In the genomic region with DNA sequence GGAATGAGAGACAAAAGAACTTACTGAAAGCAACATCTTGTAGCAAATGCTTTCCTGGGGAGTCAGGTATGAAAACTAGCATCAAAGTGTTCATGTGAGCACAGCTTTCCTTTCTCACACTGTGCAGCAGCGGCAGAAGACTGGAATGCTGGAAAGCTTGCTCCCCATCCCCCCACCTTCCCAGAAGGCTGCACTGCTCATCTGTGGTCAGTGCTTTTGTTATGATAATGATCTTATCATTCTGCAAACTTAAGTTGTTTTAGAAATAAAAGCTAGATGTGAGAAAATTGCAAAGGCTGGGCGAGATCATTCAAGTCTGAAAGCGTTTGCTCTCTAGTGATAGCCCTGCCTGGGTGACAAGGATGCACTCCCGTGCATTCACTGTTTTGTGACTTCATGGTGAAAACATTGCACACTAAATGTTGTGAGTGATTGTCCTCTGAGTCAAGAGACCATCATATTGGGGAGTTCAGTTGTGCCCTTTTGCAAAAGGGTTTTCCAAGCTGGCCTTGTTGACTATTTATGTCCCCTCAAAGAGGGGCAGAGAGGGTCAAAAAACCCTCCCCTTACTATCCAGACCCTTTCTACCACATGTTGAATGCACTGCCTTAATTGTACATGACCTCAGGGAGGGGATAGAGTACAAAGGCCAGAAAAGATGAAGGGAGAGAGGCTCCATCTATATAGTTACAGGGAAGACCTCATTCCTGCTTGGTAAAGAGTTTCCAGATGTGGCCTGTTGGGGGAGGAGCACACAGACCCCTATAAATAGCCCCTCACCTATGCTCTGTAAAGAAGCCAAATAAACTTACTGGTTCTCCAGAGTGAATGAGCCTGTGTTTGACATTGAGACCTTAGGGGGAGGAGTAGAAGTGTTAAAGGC, we compare ENCODE assay signal across 27 mouse cellular contexts.
A peak's percentile ranks its signal among the peaks of the same experiment; 100 is the strongest.
DNase-seq lines count a peak whose midpoint lies in the region; ATAC-seq lines count a peak whose summit lies in the region.
"Had no signal": no experiment of that assay in that cellular context is flagged by ENCODE, and none has a peak within 500 bp of the region (broad histone marks: within the 10 kb centered on the region; RNA-seq: fewer than 3 reads in every experiment).

No protein-coding gene starts in this region.

- peaks cover 16% of the 10 kb centered on the region; the same call in 1 of the 2 replicates for H3K27me3 ChIP-seq in hindbrain, embryonic 10.5 days (ENCODE audit: insufficient read depth, poor library complexity, severe bottlenecking)
- no peaks in the 10 kb centered on the region for H3K27me3 ChIP-seq in hindbrain, embryonic 16.5 days (replicated peaks; ENCODE audit: control insufficient read depth, insufficient read depth, low read length)
- H3K27me3 ChIP-seq: heart, embryonic 12.5 days; hindbrain, embryonic 13.5 days; intestine, embryonic 15.5 days; limb, embryonic 13.5 days; liver, embryonic 12.5 days; neural tube, embryonic 12.5 days had no signal

- H3K4me3 ChIP-seq in hindbrain, embryonic 10.5 days = no peak overlapping the region; the same call in 1 of the 2 replicates
- H3K4me3 ChIP-seq in hindbrain, embryonic 16.5 days (ENCODE audit: low read length) = no peak overlapping the region
- H3K4me3 ChIP-seq: heart, embryonic 12.5 days; hindbrain, embryonic 13.5 days; intestine, embryonic 15.5 days; limb, embryonic 13.5 days; liver, embryonic 12.5 days; neural tube, embryonic 12.5 days had no signal

- peaks cover 21% of the 10 kb centered on the region for H3K4me1 ChIP-seq in hindbrain, embryonic 10.5 days (replicated peaks)
- no peaks in the 10 kb centered on the region; the same call in 1 of the 2 replicates for H3K4me1 ChIP-seq in hindbrain, embryonic 16.5 days (ENCODE audit: control insufficient read depth, insufficient read depth, low read depth, low read length)
- H3K4me1 ChIP-seq: heart, embryonic 12.5 days; intestine, embryonic 15.5 days; liver, embryonic 12.5 days had no signal

- no peak overlapping the region for H3K4me2 ChIP-seq in hindbrain, embryonic 16.5 days (ENCODE audit: low read length)
- H3K4me2 ChIP-seq: heart, embryonic 12.5 days; hindbrain, embryonic 13.5 days; intestine, embryonic 15.5 days; limb, embryonic 13.5 days; liver, embryonic 12.5 days; neural tube, embryonic 12.5 days had no signal

- no peaks in the 10 kb centered on the region for H3K36me3 ChIP-seq in hindbrain, embryonic 10.5 days
- H3K36me3 ChIP-seq in hindbrain, embryonic 16.5 days (ENCODE audit: control insufficient read depth, insufficient read depth, low read length) = no peaks in the 10 kb centered on the region; the same call in none of the 2 replicates
- H3K36me3 ChIP-seq: heart, embryonic 12.5 days; intestine, embryonic 15.5 days; limb, embryonic 13.5 days; liver, embryonic 12.5 days; neural tube, embryonic 12.5 days had no signal

- peak; percentile 38 for DNase-seq in hindbrain, embryonic 10.5 days (ENCODE audit: low spot score)
- peak; percentile 2 for DNase-seq in Muller cell, postnatal 12 days (ENCODE audit: inconsistent ontology term)
- peak; percentile 64 for DNase-seq in embryo, embryonic 10.5 days (ENCODE audit: low spot score)
- peak; percentile 18 for DNase-seq in hindlimb bud, embryonic 11.5 days (ENCODE audit: extremely low spot score, low read depth, low spot score)
- DNase-seq in cerebellum, adult 9-11 months = no peak
- no peak for DNase-seq in urinary bladder, postnatal 36 days (ENCODE audit: low spot score in 2 of 2)
- DNase-seq: adrenal gland, postnatal 36 days; cerebellum, adult 11 months; cerebellum, postnatal 10 days; gastrocnemius, postnatal 14 days; heart, adult 18-20 months; heart, postnatal 14 days; kidney, adult 8-10 months; kidney, postnatal 10 days; lung, adult 18-20 months; retina, postnatal 1 day; right cerebral cortex, postnatal 4 days; thymus, postnatal 25 days had no signal

- H3K9me3 ChIP-seq in hindbrain, embryonic 10.5 days = no peaks in the 10 kb centered on the region
- H3K9me3 ChIP-seq in hindbrain, embryonic 16.5 days (ENCODE audit: control insufficient read depth, low read length) = no peaks in the 10 kb centered on the region
- H3K9me3 ChIP-seq: heart, embryonic 12.5 days; hindbrain, embryonic 13.5 days; intestine, embryonic 15.5 days; limb, embryonic 13.5 days; liver, embryonic 12.5 days; neural tube, embryonic 12.5 days had no signal

- no peak for ATAC-seq in hindbrain, embryonic 16.5 days
- no peak for ATAC-seq in granulocyte monocyte progenitor cell, adult 5-6 weeks (replicated peaks; ENCODE audit: poor library complexity, severe bottlenecking)
- ATAC-seq: intestine, embryonic 15.5 days; liver, embryonic 12.5 days; Patski had no signal

- WGBS in hindbrain, embryonic 10.5 days = 31% methylated on average over 4 of the region's 4 CpGs
- WGBS in hindbrain, embryonic 16.5 days = 28% methylated on average over 4 of the region's 4 CpGs

- H3K27ac ChIP-seq in hindbrain, embryonic 10.5 days = peak overlapping the region; percentile 46; the same call in 1 of the 2 replicates
- no peak overlapping the region for H3K27ac ChIP-seq in hindbrain, embryonic 16.5 days (ENCODE audit: low read depth, low read length)
- H3K27ac ChIP-seq: hindbrain, embryonic 13.5 days; intestine, embryonic 15.5 days; limb, embryonic 13.5 days; liver, embryonic 12.5 days; neural tube, embryonic 12.5 days had no signal

- no peak overlapping the region for H3K9ac ChIP-seq in hindbrain, embryonic 16.5 days (ENCODE audit: low read depth, low read length)
- H3K9ac ChIP-seq: heart, embryonic 12.5 days; hindbrain, embryonic 13.5 days; intestine, embryonic 15.5 days; limb, embryonic 13.5 days; liver, embryonic 12.5 days; neural tube, embryonic 12.5 days had no signal

Comparison
In these comparisons a context has a peak if more than half of its experiments do, and no peak if none do; other contexts are left out.
1. DNase-seq: peak in hindbrain, embryonic 10.5 days (single experiment), Muller cell, postnatal 12 days (single experiment), embryo, embryonic 10.5 days (single experiment) and hindlimb bud, embryonic 11.5 days (single experiment); none in cerebellum, adult 9-11 months (single experiment) and urinary bladder, postnatal 36 days (0 of 2).